ENCODE assay signal across 6 mouse cellular contexts in the genomic region with DNA sequence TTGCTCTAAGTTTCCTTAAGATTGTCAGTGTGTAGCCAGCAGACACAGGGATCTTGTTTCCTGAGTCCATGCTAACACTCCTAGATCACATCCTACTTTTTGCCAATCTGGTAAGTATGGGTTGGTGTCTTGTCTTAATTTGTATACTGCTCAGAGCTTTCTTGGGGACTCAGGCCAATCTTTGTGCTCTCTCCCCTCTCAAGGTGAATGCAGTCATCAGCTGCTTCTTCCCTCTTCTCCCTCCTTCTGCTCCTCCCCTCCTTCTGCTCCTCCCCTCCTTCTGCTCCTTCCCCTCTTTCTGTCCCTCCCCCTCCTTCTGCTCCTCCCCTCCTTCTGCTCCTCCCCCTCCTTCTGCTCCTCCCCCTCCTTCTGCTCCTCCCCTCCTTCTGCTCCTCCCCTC. TPM values are rescaled to one million over a fixed set of nuclear protein-coding genes. Genes with fewer than 3 reads are reported as not detected.
DNase-seq lines count a peak whose midpoint lies in the region; ATAC-seq and TF ChIP-seq lines count a peak whose summit lies in the region.
"Not testable (repeated sequence)": the region's sequence is repeated elsewhere in the genome, so short reads cannot be mapped to it uniquely, and the experiment has no call there.

No protein-coding gene starts in this region.

- H3K36me3 ChIP-seq in G1E (replicated peaks); kidney, embryonic 14.5 days (ENCODE audit: control insufficient read depth, insufficient read depth, low read length): not testable (repeated sequence)
- H3K36me3 ChIP-seq in megakaryocyte, embryonic 14.5 days (replicated peaks; ENCODE audit: low read length): peaks cover 21% of the 10 kb centered on the region

- not testable (repeated sequence) for H3K27me3 ChIP-seq in G1E (ENCODE audit: insufficient read depth, low read length); kidney, embryonic 14.5 days (ENCODE audit: control insufficient read depth, insufficient read depth, low read length); megakaryocyte, embryonic 14.5 days (replicated peaks)

- peaks cover 24% of the 10 kb centered on the region for H3K4me1 ChIP-seq in G1E (ENCODE audit: insufficient read depth, low read depth, low read length)
- H3K4me1 ChIP-seq in kidney, embryonic 14.5 days (ENCODE audit: control insufficient read depth, insufficient read depth, low read length): not testable (repeated sequence)
- H3K4me1 ChIP-seq in megakaryocyte, embryonic 14.5 days: peaks cover 46% of the 10 kb centered on the region

- DNase-seq in 416B (ENCODE audit: low read depth): peak; percentile 73
- not testable (repeated sequence) for DNase-seq in G1E (ENCODE audit: low spot score)
- peak; percentile 60 for DNase-seq in ZHBTc4 (ENCODE audit: low read depth, low spot score)
- peak; percentile 18 for DNase-seq in naive thymus-derived CD4-positive, alpha-beta T cell, adult 2 months (ENCODE audit: low read depth)

- H3K27ac ChIP-seq in kidney, embryonic 14.5 days (ENCODE audit: low read depth, low read length): not testable (repeated sequence)

- peak overlapping the region; percentile 12; the same call in 1 of the 2 replicates for H3K9ac ChIP-seq in kidney, embryonic 14.5 days (ENCODE audit: low read depth, low read length)

- ATAC-seq in G1E (ENCODE audit: extremely low read depth, insufficient number of reproducible peaks, low FRiP score, poor library complexity, severe bottlenecking): 0 out of 2 replicates have a peak, but pooled peaks have one; percentile 24
- ATAC-seq in kidney, embryonic 14.5 days (ENCODE audit: low FRiP score, low TSS enrichment): not testable (repeated sequence)

- TF ChIP-seq CTCF in G1E (IDR thresholded peaks at IDR 0.05; ENCODE audit: low read depth, low read length): not testable (repeated sequence)

- not testable (repeated sequence) for H3K4me2 ChIP-seq in kidney, embryonic 14.5 days (replicated peaks; ENCODE audit: low read depth, low read length)

- H3K9me3 ChIP-seq in G1E (replicated peaks); kidney, embryonic 14.5 days (ENCODE audit: control insufficient read depth, low read length); megakaryocyte, embryonic 14.5 days: not testable (repeated sequence)

- not testable (repeated sequence) for H3K4me3 ChIP-seq in G1E (ENCODE audit: low read depth, low read length); kidney, embryonic 14.5 days (ENCODE audit: low read length)
- peak overlapping the region; percentile 68 for H3K4me3 ChIP-seq in megakaryocyte, embryonic 14.5 days (replicated peaks)

RNA-seq across cellular contexts. Expression of a gene that starts 21.7 kb away (rescaled TPM):
- 20.5 and 21.2 TPM in 2 replicates for total RNA-seq in G1E (2014; fragmentation: Nextera tagmentation)
- total RNA-seq in G1E (2017): 13.3 and 19.7 TPM in 2 replicates
- 0.46 and 1.0 TPM in 2 replicates for polyA plus RNA-seq in G1E (2012)
- 66.8 and 69.0 TPM in 2 replicates for polyA plus RNA-seq in kidney, embryonic 14.5 days (2014; fragmentation: Nextera tagmentation; extraction: Ambion mirVana)
- 0.58 TPM in 1 of 2 replicates, not detected in the other for polyA plus RNA-seq in megakaryocyte, embryonic 14.5 days (2012; ENCODE audit: insufficient read depth, low replicate concordance)

Comparison
In these comparisons a context has a peak if more than half of its experiments do, and no peak if none do; other contexts are left out.
1. RNA of a gene that starts 21.7 kb away (polyA plus RNA-seq): 66.8 to 69.0 TPM in kidney, embryonic 14.5 days; 0.46 to 1.0 TPM in G1E and 0.58 TPM in megakaryocyte, embryonic 14.5 days; every median in the first group is over 10 times any median in the second.